Mouse (Mus musculus) ES-E14 (cell line): ENCODE results near the gene Efna4. TPM values are rescaled to one million over a fixed set of nuclear protein-coding genes. Genes with fewer than 3 reads are reported as not detected.

Source experiments
- DNase-seq: peaks from one replicate; pipeline ENCODE4 v3.0.0-alpha.2; 2013; ENCODE audit warnings: low read depth, low spot score
- H3K27ac ChIP-seq: 2 replicates; pipeline ENCODE4 v1.5.1; 2012; ENCODE audit warnings: low read depth, mild to moderate bottlenecking, low read length, moderate library complexity, mixed read lengths; ENCODE audit not compliant: poor library complexity, insufficient read depth, severe bottlenecking
- H3K36me3 ChIP-seq: 2 replicates; pipeline ENCODE4 v1.6.1; 2012; ENCODE audit warnings: mild to moderate bottlenecking, low read length, moderate library complexity, mixed read lengths; ENCODE audit not compliant: control insufficient read depth, poor library complexity, insufficient read depth, severe bottlenecking
- H3K4me1 ChIP-seq, 2 experiments: fragments of 150-350 bp in 1 of 2; sonication (generic) in 1 of 2; 2 replicates each; pipeline ENCODE4 v1.6.1; 2012; ENCODE audit warnings: low read length in 2 of 2, mild to moderate bottlenecking in 1 of 2, mixed read lengths in 1 of 2; ENCODE audit not compliant: control insufficient read depth in 2 of 2, insufficient read depth in 2 of 2, poor library complexity in 1 of 2
- H3K4me3 ChIP-seq, 2 experiments: fragments of 150-350 bp in 1 of 2; sonication (generic) in 1 of 2; 2 replicates each; pipeline ENCODE4 v1.5.1; 2012; ENCODE audit warnings: low read length in 2 of 2, low read depth in 1 of 2, mild to moderate bottlenecking in 1 of 2, mixed read lengths in 1 of 2; ENCODE audit not compliant: insufficient read depth in 1 of 2, poor library complexity in 1 of 2, severe bottlenecking in 1 of 2
- H3K9ac ChIP-seq: 2 replicates; pipeline ENCODE4 v1.6.1; 2012; ENCODE audit warnings: low read depth, mild to moderate bottlenecking, low read length, mixed read lengths; ENCODE audit not compliant: poor library complexity, insufficient read depth, severe bottlenecking
- H3K9me3 ChIP-seq: fragments of 150-350 bp; sonication (generic); 2 replicates; pipeline ENCODE4 v1.6.1; 2012; ENCODE audit warnings: low read depth, mild to moderate bottlenecking, low read length; ENCODE audit not compliant: control insufficient read depth, insufficient read depth
- CHD2 ChIP-seq: IDR thresholded peaks from 2 replicates; pipeline ENCODE4 v1.6.1; 2014; ENCODE audit warnings: mild to moderate bottlenecking, low read depth, low read length, inconsistent platforms
- HCFC1 ChIP-seq: IDR thresholded peaks from 2 replicates; pipeline ENCODE4 v1.6.1; 2012; ENCODE audit warnings: low read length, inconsistent platforms, borderline replicate concordance; ENCODE audit not compliant: insufficient read depth
- MAFK ChIP-seq: IDR thresholded peaks from 2 replicates; pipeline ENCODE4 v1.6.1; 2014; ENCODE audit warnings: mild to moderate bottlenecking, low read depth, low read length, inconsistent platforms; ENCODE audit not compliant: insufficient read depth
- ZC3H11A ChIP-seq: IDR thresholded peaks from 2 replicates; pipeline ENCODE4 v1.6.1; 2012; ENCODE audit warnings: low read depth, mild to moderate bottlenecking, inconsistent platforms, low read length, borderline replicate concordance
- ZNF384 ChIP-seq: IDR thresholded peaks from 2 replicates; pipeline ENCODE4 v1.6.1; 2012; ENCODE audit warnings: low read depth, low read length, inconsistent platforms
- in situ Hi-C, 2 experiments: fragments of 600-800 bp; cut with MboI; formaldehyde crosslinking; loops; one replicate each; pipeline ENCODE4 v1.15.1; 2025; ENCODE audit warnings: low sequenced_read_pairs in 2 of 2, inconsistent platforms in 1 of 2; ENCODE audit not compliant: unreplicated experiment in 2 of 2
- total RNA-seq: library from RNA; depleted of rRNA; stranded (reverse); fragments of 300-350 nt; gene quantifications from 2 replicates; pipeline ENCODE4 v1.2.3, GENCODE M21; 2012

Gene Efna4
- total RNA-seq, 1 experiment = 24.0 TPM

DNA sequence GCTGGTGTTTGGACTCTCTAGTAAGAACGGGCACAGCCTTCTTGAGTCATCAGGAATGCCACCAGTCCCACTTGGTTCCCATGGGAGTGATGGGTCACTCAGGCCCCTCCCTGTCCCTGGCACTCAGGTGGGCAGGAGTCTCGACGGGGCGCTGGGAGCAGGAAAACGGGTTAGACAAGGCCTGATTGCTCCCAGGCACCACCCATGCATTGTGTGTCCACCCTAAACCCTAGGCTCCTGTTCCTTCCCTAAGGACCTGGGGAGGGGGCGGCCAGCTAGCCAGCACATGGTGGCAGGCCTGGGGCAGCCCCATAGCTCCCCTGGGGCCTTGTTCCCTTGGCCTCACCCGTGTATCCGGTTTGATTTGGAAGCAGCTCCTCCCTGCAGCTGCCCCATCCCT is 19.5 kb downstream of the Efna4 start:
- no peak for DNase-seq
- Histone ChIP-seq H3K27ac (no peak overlapping the region), H3K4me1 (peaks cover 0 to 26% of the 10 kb centered on the region in 2 experiments; a peak in 2 of 4 replicates), H3K9ac (no peak overlapping the region), H3K36me3 (no peaks in the 10 kb centered on the region), H3K9me3 (no peaks in the 10 kb centered on the region), H3K4me3 (no peak overlapping the region)
- TF ChIP-seq HCFC1 (no peak), ZNF384 (no peak), ZC3H11A (no peak), MAFK (no peak), CHD2 (no peak)
- in situ Hi-C loops = no loop called here

DNA sequence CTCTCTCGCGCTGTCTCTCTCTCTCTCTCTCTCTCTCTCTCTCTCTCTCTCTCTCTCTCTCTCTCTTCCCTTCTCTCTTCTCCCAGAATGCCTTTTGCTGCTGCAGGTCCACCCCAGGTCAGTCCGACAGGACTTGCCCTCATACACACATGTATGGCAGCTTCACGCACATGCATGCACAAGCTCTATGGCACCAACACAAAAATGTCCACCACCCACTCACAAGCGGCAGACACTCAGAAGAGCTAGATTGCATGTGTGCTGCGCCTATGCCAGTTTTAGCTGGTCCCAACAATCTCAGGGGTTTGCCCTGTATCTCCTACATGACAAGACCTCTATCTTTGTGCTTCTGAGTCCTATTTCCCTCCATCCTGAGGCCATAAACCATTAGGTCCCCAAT is 20.6 kb downstream of the Efna4 start:
- H3K4me1 ChIP-seq = peaks cover 0 to 22% of the 10 kb centered on the region in 2 experiments; a peak in 2 of 4 replicates
- H3K27ac ChIP-seq = no peak overlapping the region
- DNase-seq = no peak
- H3K9me3 ChIP-seq = no peaks in the 10 kb centered on the region
- H3K9ac ChIP-seq = no peak overlapping the region; the same call in 1 of the 2 replicates
- TF ChIP-seq ZC3H11A (no peak), MAFK (no peak), ZNF384 (no peak), CHD2 (no peak), HCFC1 (no peak)
- in situ Hi-C loops = no loop called here
- no peaks in the 10 kb centered on the region for H3K36me3 ChIP-seq
- no peak overlapping the region for H3K4me3 ChIP-seq

DNA sequence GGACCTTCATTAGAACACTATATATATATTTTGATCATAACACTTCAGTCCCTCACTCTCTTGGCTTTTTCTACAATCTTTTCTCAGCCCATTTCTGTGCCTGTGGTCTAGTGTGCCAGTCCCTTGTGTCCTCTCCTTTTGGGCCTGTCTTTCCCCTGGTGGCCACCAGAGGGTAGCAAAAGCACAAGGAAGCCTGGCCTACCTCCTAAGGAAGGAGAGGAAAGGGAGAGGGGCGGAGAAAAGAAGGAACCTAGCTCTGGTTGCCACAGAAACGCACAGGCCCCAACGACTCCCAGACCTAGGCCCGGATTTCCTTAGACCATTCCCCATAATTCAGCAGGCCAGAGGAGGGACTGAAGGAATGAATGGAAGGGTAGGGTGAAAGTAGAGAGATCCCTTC is 21.0 kb downstream of the Efna4 start:
- Histone ChIP-seq H3K9ac (no peak overlapping the region; the same call in 1 of the 2 replicates), H3K9me3 (no peaks in the 10 kb centered on the region), H3K36me3 (no peaks in the 10 kb centered on the region), H3K4me3 (no peak overlapping the region), H3K27ac (no peak overlapping the region), H3K4me1 (peaks cover 0 to 22% of the 10 kb centered on the region in 2 experiments; a peak in 2 of 4 replicates)
- in situ Hi-C loops = no loop called here
- no peak for TF ChIP-seq ZNF384
- TF ChIP-seq ZC3H11A = peak; percentile 66; the same call in 1 of the 2 replicates
- DNase-seq = peak; percentile 96

DNA sequence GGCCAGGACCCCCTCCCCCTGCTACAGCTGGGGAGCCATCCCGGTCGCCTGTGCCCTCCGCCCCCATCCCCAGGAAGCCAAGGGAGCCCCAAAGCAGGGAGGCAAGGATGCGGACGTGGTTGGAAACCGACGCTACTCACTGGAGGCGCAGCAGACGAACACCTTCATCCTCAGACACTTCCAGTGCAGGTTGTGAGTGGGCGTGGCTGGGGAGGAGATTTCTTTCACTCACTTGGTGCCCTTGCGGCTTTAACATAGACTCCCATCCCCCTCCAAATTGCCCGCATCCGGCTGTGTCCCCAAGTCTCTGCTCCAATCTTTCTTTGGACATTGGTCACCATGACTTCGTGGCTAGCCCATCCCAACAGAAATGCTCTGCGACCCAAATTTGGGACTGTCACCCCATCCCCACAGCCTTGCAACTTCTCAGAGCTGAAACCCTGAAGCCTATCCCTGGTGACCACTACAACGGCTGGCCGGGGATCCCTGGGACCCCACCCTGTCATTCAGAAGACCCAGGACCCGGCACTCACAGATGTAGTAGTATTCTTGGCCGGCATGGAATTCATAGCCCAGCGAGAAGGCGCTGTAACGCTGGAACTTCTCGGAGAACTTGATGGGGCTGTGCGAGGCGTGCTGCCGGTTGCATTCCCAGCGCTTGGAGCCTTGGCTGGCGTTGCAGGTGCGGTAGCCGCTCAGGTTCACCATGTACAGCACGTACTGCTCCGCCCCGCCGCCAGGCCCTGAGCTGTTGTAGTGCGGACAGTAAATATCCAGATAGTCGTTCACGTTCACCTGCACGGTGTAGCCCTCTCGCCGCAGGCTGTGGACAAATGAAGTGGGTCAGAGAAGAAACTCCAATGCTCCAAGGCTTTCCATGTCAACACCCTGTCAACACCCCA is 21.6 kb downstream of the Efna4 start:
- H3K36me3 ChIP-seq = no peaks in the 10 kb centered on the region
- H3K9me3 ChIP-seq = no peaks in the 10 kb centered on the region
- in situ Hi-C loops = no loop called here
- no peak for TF ChIP-seq HCFC1
- TF ChIP-seq ZNF384 = no peak
- TF ChIP-seq CHD2 = no peak
- no peak for TF ChIP-seq ZC3H11A
- TF ChIP-seq MAFK = no peak
- peak overlapping the region; percentile 21 to 40 for H3K4me3 ChIP-seq
- H3K27ac ChIP-seq = no peak overlapping the region; the same call in 1 of the 2 replicates
- H3K9ac ChIP-seq = peak overlapping the region; percentile 9; the same call in 1 of the 2 replicates
- peaks cover 0 to 22% of the 10 kb centered on the region in 2 experiments; a peak in 2 of 4 replicates for H3K4me1 ChIP-seq
- no peak for DNase-seq
